Mouse (Mus musculus) splenic B cell, adult 2 months (primary cell): Measurements from ENCODE around the gene Ccdc6.

Experiments
- DNase-seq: peaks from one replicate; pipeline ENCODE4 v3.0.0-alpha.2; 2011; ENCODE audit warnings: low read depth, low spot score
- H3K27me3 ChIP-seq: 2 replicates; pipeline ENCODE4 v1.6.1; 2012; ENCODE audit warnings: mild to moderate bottlenecking, low read length, moderate library complexity, mixed read lengths; ENCODE audit not compliant: control insufficient read depth, poor library complexity, insufficient read depth, severe bottlenecking
- H3K36me3 ChIP-seq: 2 replicates; pipeline ENCODE4 v1.6.1; 2012; ENCODE audit warnings: mild to moderate bottlenecking, low read length, moderate library complexity, mixed read lengths; ENCODE audit not compliant: control insufficient read depth, poor library complexity, insufficient read depth, severe bottlenecking

Ccdc6 gene

DNA sequence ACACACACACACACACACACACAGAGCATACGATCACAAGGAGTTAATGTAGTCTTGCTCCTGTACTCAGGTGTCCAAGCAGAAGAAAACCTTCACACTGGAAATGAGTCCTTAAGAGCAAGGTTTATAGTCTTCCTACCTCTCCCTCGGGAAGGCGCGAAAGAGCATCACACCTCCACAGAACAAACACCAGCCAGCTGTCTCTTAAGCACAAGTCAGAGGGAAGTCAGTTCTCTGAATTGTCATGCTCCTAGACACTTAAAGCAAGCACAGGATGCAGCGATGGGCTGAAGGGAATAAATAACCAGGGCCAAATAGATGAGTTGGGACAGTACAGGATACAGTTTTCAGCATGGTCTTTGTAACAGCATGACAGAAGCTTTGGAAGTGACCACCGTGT, 35.8 kb downstream of the Ccdc6 start:
- DNase-seq = no peak
- 0 out of 2 replicates have a peak, but pooled peaks cover 2% of the 10 kb centered on the region for H3K36me3 ChIP-seq
- H3K27me3 ChIP-seq = no peaks in the 10 kb centered on the region

GRCm38 (mm10) chr10:70133188-70133587, 36.3 kb downstream of the Ccdc6 start:
- DNase-seq = no peak
- Histone ChIP-seq H3K36me3 (0 out of 2 replicates have a peak, but pooled peaks cover 2% of the 10 kb centered on the region), H3K27me3 (no peaks in the 10 kb centered on the region)

DNA sequence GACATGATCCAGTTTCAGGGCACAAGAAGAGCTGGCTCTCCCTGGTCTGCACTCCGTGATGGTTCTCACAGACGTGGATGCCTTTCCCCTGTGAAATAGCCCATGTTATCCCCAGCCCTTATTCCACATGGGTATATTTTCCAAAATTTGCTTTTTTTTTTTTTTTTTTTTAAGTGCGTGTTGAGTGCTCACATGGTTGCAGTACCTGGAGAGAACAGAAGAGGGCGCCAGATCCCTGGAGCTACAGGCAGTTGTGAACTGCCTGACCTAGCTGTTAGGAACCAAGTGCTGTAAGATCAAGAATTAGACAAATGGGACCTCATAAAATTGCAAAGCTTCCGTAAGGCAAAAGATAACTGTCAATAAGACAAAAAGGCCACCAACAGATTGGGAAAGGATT, 38.8 kb downstream of the Ccdc6 start:
- Histone ChIP-seq H3K27me3 (no peaks in the 10 kb centered on the region), H3K36me3 (0 out of 2 replicates have a peak, but pooled peaks cover 2% of the 10 kb centered on the region)
- peak; percentile 81 for DNase-seq

DNA sequence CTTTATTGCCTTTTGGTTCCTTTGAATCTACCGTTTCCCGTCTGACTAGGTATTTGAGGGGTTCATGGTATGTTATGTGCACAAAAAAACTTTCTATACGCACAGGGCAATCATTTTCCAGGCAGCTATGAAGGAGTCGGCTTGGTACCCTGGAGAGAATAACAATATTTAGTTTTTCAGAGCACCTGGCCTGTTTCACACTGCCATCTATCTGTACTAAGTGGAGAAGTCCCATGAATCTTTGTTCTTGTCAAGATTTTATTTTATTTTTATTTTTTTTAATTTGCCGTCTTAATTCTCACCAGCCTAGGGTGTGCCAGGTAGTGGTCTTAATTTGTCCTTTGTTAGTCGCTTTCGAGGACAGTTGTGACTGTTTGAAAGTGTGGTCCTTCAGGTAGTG, 40.7 kb downstream of the Ccdc6 start:
- DNase-seq = no peak
- no peaks in the 10 kb centered on the region for H3K36me3 ChIP-seq
- no peaks in the 10 kb centered on the region for H3K27me3 ChIP-seq

GRCm38 (mm10) chr10:70138150-70138549, 41.2 kb downstream of the Ccdc6 start:
- Histone ChIP-seq H3K36me3 (no peaks in the 10 kb centered on the region), H3K27me3 (no peaks in the 10 kb centered on the region)
- DNase-seq = peak; percentile 22

DNA sequence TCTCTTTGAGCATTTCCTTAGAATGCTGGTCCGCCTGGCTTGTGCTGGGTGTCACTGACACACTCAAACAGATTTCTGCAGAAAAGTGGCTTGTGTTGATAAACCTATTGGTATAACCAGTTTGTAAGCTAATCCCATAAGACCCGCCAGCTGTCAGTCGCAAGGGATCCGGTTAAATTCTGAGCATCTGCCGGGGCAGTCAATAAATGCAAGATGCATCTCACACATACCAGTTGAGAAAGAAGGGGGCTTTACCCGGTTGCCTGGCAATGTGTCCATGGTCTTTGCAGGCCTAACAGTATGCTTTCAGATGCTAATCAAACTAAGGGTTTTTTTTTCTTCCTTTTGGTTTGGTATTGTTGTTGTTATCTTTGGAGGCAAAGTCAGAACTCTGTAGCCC, 42.4 kb downstream of the Ccdc6 start:
- no peak for DNase-seq
- H3K27me3 ChIP-seq = no peaks in the 10 kb centered on the region
- no peaks in the 10 kb centered on the region for H3K36me3 ChIP-seq

DNA sequence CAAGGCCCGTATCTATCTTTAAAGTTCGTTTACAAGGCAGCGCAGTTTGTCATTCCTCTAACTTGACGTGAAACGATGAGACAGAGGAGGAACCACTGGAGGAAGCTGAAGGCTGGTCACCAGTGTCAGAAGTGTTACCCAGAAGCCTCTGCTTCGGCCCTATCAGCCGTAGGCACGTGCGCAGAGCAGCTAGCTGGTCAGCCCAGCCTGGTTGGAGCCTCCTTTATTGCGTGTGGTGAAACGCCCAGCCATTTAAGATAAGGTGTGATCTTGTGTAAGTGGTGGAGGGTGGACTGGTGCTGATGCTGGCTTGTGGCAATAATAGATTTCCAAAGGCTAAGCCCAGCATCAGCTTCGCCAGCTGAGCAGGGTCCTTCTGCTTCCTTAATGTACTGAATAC, 43.5 kb downstream of the Ccdc6 start:
- DNase-seq = no peak
- peaks cover 2% of the 10 kb centered on the region; the same call in 1 of the 2 replicates for H3K36me3 ChIP-seq
- no peaks in the 10 kb centered on the region for H3K27me3 ChIP-seq

GRCm38 (mm10) chr10:70142623-70143022, 45.7 kb downstream of the Ccdc6 start:
- Histone ChIP-seq H3K36me3 (peaks cover 2% of the 10 kb centered on the region; the same call in 1 of the 2 replicates), H3K27me3 (no peaks in the 10 kb centered on the region)
- DNase-seq = no peak

DNA sequence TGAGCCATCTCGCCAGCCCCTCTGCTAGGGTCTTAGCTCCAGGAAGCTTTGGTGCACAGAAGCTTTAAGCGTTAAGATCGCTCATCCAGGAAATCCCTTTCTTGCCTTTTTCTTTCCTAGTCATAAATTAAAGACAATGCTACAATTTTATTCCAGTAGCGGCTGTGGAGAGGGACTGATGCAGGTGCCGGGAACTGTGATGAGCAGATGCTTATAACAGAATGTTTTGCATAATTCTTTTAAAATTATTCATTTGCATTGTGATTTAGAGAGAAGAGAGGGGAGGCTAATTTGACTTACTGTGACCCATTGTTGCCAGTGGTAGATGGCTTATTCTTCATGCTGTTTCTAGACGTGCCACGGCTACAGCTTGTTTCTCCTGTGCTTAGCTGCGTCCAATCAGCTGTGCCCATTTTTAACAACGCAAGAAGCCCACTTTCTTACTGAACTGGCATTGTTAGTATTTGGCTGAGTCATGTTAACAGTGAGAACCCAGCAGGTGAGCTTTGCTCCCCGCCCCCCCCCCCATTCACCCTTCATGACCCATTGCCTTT, 47.2 kb downstream of the Ccdc6 start:
- Histone ChIP-seq H3K36me3 (peaks cover 2% of the 10 kb centered on the region; the same call in 1 of the 2 replicates), H3K27me3 (no peaks in the 10 kb centered on the region)
- DNase-seq = no peak

- H3K27me3 ChIP-seq = no peaks in the 10 kb centered on the region
Observed at GRCm38 (mm10) chr10:70145873-70146272, 49.0 kb downstream of the Ccdc6 start.

GRCm38 (mm10) chr10:70149093-70149492, 52.2 kb downstream of the Ccdc6 start:
- no peaks in the 10 kb centered on the region for H3K27me3 ChIP-seq
- no peak for DNase-seq
- peaks cover 2% of the 10 kb centered on the region; the same call in 1 of the 2 replicates for H3K36me3 ChIP-seq

More at GRCm38 (mm10) chr10:70145873-70146272, 49.0 kb downstream of the Ccdc6 start:
- H3K36me3 ChIP-seq = peaks cover 2% of the 10 kb centered on the region; the same call in 1 of the 2 replicates
- no peak for DNase-seq

DNA sequence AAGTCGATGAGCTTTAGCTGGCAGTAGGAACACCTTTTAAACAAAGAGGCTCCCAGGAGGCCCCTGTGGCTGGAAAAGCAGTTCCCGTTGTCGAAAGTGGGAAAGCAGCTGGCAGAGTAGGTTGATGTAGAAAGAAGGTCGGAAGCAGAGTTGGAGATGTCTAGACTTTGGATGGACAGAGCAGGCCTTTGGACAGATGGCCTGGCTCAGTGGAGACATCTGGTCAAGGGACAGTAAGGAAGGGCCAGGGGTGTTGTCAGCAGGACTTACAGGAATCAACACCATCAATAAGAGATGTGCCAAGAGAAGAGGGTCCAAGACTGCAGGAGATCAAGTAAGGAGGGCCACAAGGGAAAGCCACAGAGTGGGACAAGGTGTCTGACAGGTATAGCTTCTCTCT, 53.4 kb downstream of the Ccdc6 start:
- DNase-seq = no peak
- Histone ChIP-seq H3K27me3 (no peaks in the 10 kb centered on the region), H3K36me3 (no peaks in the 10 kb centered on the region)

DNA sequence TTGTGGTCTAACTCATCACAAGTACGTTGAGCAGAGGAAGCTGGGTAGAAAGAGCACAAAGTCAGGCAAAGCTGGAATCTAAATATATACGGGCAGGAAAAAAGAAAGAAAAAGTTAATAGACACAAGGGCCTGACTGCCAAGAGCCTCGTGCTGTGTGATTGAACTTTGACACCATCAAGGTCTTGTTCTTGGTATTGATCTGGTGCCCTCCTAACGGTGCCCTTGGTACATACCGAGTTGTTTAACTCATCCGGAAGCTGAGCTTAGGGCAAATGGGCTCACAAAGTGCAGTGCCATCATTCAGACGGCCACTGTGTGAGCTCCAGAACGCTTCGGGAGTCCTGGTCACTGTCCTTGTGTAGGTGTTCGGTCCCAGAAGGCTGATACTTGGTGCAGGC, 54.2 kb downstream of the Ccdc6 start:
- no peaks in the 10 kb centered on the region for H3K27me3 ChIP-seq
- H3K36me3 ChIP-seq = no peaks in the 10 kb centered on the region
- DNase-seq = no peak

- Histone ChIP-seq H3K36me3 (no peaks in the 10 kb centered on the region; the same call in 1 of the 2 replicates), H3K27me3 (no peaks in the 10 kb centered on the region)
- DNase-seq = peak; percentile 19
Observed at GRCm38 (mm10) chr10:70152190-70152743, 55.3 kb downstream of the Ccdc6 start.

DNA sequence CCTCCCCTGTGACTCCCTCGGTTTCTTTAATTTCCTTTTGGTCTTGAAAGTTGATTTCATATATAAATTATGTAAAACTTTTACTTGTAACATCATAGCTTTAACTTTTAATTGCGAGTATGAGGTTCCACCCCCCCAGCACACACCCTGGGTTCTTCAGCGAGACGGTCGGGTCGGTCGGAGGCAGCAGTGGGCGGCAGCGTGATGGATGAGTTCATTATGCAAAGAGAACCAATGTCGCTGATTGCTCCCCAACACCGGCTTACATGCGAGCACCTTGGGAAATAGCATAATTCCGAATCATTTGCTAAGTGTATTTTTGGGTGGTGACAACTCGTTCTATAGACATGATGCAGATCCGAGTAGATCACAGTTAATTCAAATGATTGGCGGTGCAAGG, 56.9 kb downstream of the Ccdc6 start:
- no peak for DNase-seq
- Histone ChIP-seq H3K27me3 (no peaks in the 10 kb centered on the region), H3K36me3 (no peaks in the 10 kb centered on the region; the same call in 1 of the 2 replicates)
